Mouse (Mus musculus): Measurements from ENCODE around the gene Ifi27l2a.

DNA sequence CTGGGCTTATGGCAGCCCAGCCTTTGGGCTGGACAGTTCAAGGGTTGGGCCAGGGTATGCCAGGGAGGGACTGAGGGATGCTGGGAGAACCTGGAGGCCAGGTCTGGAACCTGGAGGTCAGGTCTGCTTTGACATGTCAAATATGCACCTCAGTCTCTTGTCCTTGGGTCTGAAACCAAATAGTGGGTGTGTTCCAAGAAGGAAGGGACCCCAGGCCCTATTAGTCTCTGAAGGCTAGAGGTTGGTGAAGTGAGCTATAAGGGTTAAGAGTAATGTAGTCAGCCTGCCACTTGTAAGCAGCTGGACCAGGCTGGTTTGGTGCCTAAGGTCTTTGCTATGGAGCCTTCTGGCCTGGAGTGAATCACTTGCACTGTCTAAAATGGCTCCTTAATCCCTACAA lies 8.6 kb downstream of the Ifi27l2a start:
- TF ChIP-seq CTCF (IDR thresholded peaks at IDR 0.05; ENCODE audit: extremely low read depth, insufficient read depth, low read length) (no peak), POLR2A (IDR thresholded peaks at IDR 0.05; ENCODE audit: extremely low read depth, insufficient read depth, low read length) (no peak)

All from cortical plate, adult 2 months (tissue).